Mouse (Mus musculus) kidney, embryonic 14.5 days (tissue): ENCODE results near the gene Traf3. TPM values are rescaled to one million over a fixed set of nuclear protein-coding genes. Genes with fewer than 3 reads are reported as not detected.

Source experiments
- ATAC-seq: fragments of 200-750 bp; cut with Nextera tagmentation; 2 replicates; pipeline ENCODE4 v1.8.0; 2017; ENCODE audit warnings: moderate number of reproducible peaks, mild to moderate bottlenecking, moderate TSS enrichment, moderate library complexity; ENCODE audit not compliant: low FRiP score, low TSS enrichment
- H3K27ac ChIP-seq: fragments of 300-500 bp; sonication (generic); 2 replicates; pipeline ENCODE4 v1.5.1; 2014; ENCODE audit warnings: low read depth, mild to moderate bottlenecking, low read length, moderate library complexity, mixed read lengths
- H3K27me3 ChIP-seq: fragments of 300-500 bp; sonication (generic); 2 replicates; pipeline ENCODE4 v1.6.1; 2014; ENCODE audit warnings: mild to moderate bottlenecking, low read length; ENCODE audit not compliant: control insufficient read depth, insufficient read depth
- H3K36me3 ChIP-seq: fragments of 300-500 bp; sonication (generic); 2 replicates; pipeline ENCODE4 v1.6.1; 2014; ENCODE audit warnings: low read length, mixed read lengths; ENCODE audit not compliant: control insufficient read depth, insufficient read depth
- H3K4me1 ChIP-seq: fragments of 300-500 bp; sonication (generic); 2 replicates; pipeline ENCODE4 v1.6.1; 2014; ENCODE audit warnings: low read length, mixed read lengths; ENCODE audit not compliant: control insufficient read depth, insufficient read depth
- H3K4me2 ChIP-seq: fragments of 300-500 bp; sonication (generic); replicated peaks from 2 replicates; pipeline ENCODE4 v1.6.1; 2014; ENCODE audit warnings: low read depth, mild to moderate bottlenecking, low read length
- H3K4me3 ChIP-seq: fragments of 300-500 bp; sonication (generic); 2 replicates; pipeline ENCODE4 v1.5.1; 2014; ENCODE audit warnings: mild to moderate bottlenecking, low read length
- H3K9ac ChIP-seq: fragments of 300-500 bp; sonication (generic); 2 replicates; pipeline ENCODE4 v1.6.1; 2014; ENCODE audit warnings: low read depth, mild to moderate bottlenecking, low read length, moderate library complexity
- H3K9me3 ChIP-seq: fragments of 300-500 bp; sonication (generic); 2 replicates; pipeline ENCODE4 v1.6.1; 2016; ENCODE audit warnings: low read length; ENCODE audit not compliant: control insufficient read depth
- WGBS: fragments of 180-500 bp; shearing (Covaris S2); extraction: QIAGEN DNeasy Blood & Tissue Kit; methylation state at CpG from one replicate; pipeline ENCODE4 v1.1.7; 2014; 5-methylcytosine and 5-hydroxymethylcytosine counted together
- polyA plus RNA-seq: library from polyadenylated mRNA; unstranded; fragments of >200 nt; fragmentation: Nextera tagmentation; extraction: Ambion mirVana; gene quantifications from 2 replicates; pipeline ENCODE4 v1.2.1, GENCODE M21; 2014

Gene Traf3
- polyA plus RNA-seq, 1 experiment from 2014 or later: 14.0 TPM

- Histone ChIP-seq H3K27me3 (no peaks in the 10 kb centered on the region), H3K36me3 (peaks cover 25% of the 10 kb centered on the region; the same call in 1 of the 2 replicates), H3K4me3 (no peak overlapping the region), H3K9me3 (no peaks in the 10 kb centered on the region), H3K27ac (no peak overlapping the region), H3K4me1 (no peaks in the 10 kb centered on the region), H3K4me2 (no peak overlapping the region), H3K9ac (no peak overlapping the region)
- ATAC-seq: no peak
- WGBS: 90% methylated on average over 6 of the region's 6 CpGs
Measured at GRCm38 (mm10) chr12:111245070-111245469, 78.9 kb downstream of the Traf3 start.

- Histone ChIP-seq H3K4me2 (no peak overlapping the region), H3K27me3 (no peaks in the 10 kb centered on the region), H3K27ac (no peak overlapping the region), H3K4me1 (no peaks in the 10 kb centered on the region), H3K36me3 (peaks cover 25% of the 10 kb centered on the region; the same call in 1 of the 2 replicates), H3K9ac (no peak overlapping the region), H3K4me3 (no peak overlapping the region), H3K9me3 (no peaks in the 10 kb centered on the region)
- WGBS: 92% methylated on average over 9 of the region's 9 CpGs
- ATAC-seq: no peak
Measured at GRCm38 (mm10) chr12:111246808-111247464, 80.8 kb downstream of the Traf3 start.

GRCm38 (mm10) chr12:111249095-111249494, 82.9 kb downstream of the Traf3 start:
- Histone ChIP-seq H3K27me3 (no peaks in the 10 kb centered on the region), H3K4me2 (no peak overlapping the region), H3K9me3 (no peaks in the 10 kb centered on the region), H3K4me1 (no peaks in the 10 kb centered on the region), H3K4me3 (no peak overlapping the region), H3K27ac (no peak overlapping the region), H3K36me3 (peaks cover 25% of the 10 kb centered on the region; the same call in 1 of the 2 replicates), H3K9ac (no peak overlapping the region)
- WGBS: 62% methylated on average over 3 of the region's 3 CpGs
- ATAC-seq: no peak

GRCm38 (mm10) chr12:111250116-111250515, 83.9 kb downstream of the Traf3 start:
- WGBS: 60% methylated on average over 8 of the region's 8 CpGs
- peak; percentile 57; the same call in 1 of the 2 replicates for ATAC-seq
- Histone ChIP-seq H3K9ac (no peak overlapping the region), H3K4me3 (no peak overlapping the region), H3K9me3 (no peaks in the 10 kb centered on the region), H3K27ac (no peak overlapping the region), H3K27me3 (no peaks in the 10 kb centered on the region), H3K36me3 (peaks cover 21% of the 10 kb centered on the region; the same call in 1 of the 2 replicates), H3K4me2 (no peak overlapping the region), H3K4me1 (no peaks in the 10 kb centered on the region)

GRCm38 (mm10) chr12:111251227-111251626, 85.1 kb downstream of the Traf3 start:
- H3K36me3 ChIP-seq: peaks cover 22% of the 10 kb centered on the region; the same call in 1 of the 2 replicates
- no peak overlapping the region for H3K4me3 ChIP-seq
- H3K9ac ChIP-seq: no peak overlapping the region
- no peak for ATAC-seq
- H3K27me3 ChIP-seq: no peaks in the 10 kb centered on the region
- H3K4me1 ChIP-seq: no peaks in the 10 kb centered on the region
- 70% methylated on average over 9 of the region's 9 CpGs for WGBS
- H3K27ac ChIP-seq: no peak overlapping the region
- H3K9me3 ChIP-seq: no peaks in the 10 kb centered on the region
- H3K4me2 ChIP-seq: no peak overlapping the region

GRCm38 (mm10) chr12:111263650-111264049, 97.5 kb downstream of the Traf3 start:
- Histone ChIP-seq H3K9me3 (no peaks in the 10 kb centered on the region), H3K4me2 (no peak overlapping the region), H3K9ac (no peak overlapping the region), H3K36me3 (peaks cover 27% of the 10 kb centered on the region; the same call in 1 of the 2 replicates), H3K27me3 (no peaks in the 10 kb centered on the region), H3K4me1 (peaks cover 4% of the 10 kb centered on the region; the same call in 1 of the 2 replicates), H3K27ac (no peak overlapping the region), H3K4me3 (no peak overlapping the region)
- 94% methylated on average over 16 of the region's 16 CpGs for WGBS
- ATAC-seq: no peak

- no peak overlapping the region for H3K27ac ChIP-seq
- no peak overlapping the region for H3K4me3 ChIP-seq
- H3K4me2 ChIP-seq: no peak overlapping the region
- H3K9ac ChIP-seq: no peak overlapping the region
- no peaks in the 10 kb centered on the region for H3K9me3 ChIP-seq
- peaks cover 6% of the 10 kb centered on the region for H3K27me3 ChIP-seq
- no peak for ATAC-seq
- WGBS: 70% methylated on average over 5 of the region's 5 CpGs
- H3K36me3 ChIP-seq: peaks cover 24% of the 10 kb centered on the region; the same call in 1 of the 2 replicates
- peaks cover 4% of the 10 kb centered on the region; the same call in 1 of the 2 replicates for H3K4me1 ChIP-seq
Measured at GRCm38 (mm10) chr12:111265212-111265611, 99.0 kb downstream of the Traf3 start.

- Histone ChIP-seq H3K9ac (no peak overlapping the region), H3K4me1 (peaks cover 4% of the 10 kb centered on the region; the same call in 1 of the 2 replicates), H3K27ac (no peak overlapping the region), H3K36me3 (peaks cover 13% of the 10 kb centered on the region; the same call in 1 of the 2 replicates), H3K4me3 (no peak overlapping the region), H3K27me3 (peaks cover 20% of the 10 kb centered on the region), H3K9me3 (no peaks in the 10 kb centered on the region), H3K4me2 (no peak overlapping the region)
- ATAC-seq: no peak
- WGBS: 65% methylated on average over 12 of the region's 12 CpGs
Measured at GRCm38 (mm10) chr12:111266592-111266991, 100.4 kb downstream of the Traf3 start.

GRCm38 (mm10) chr12:111267673-111268325, 101.6 kb downstream of the Traf3 start:
- no peak for ATAC-seq
- Histone ChIP-seq H3K9me3 (no peaks in the 10 kb centered on the region), H3K36me3 (peaks cover 7% of the 10 kb centered on the region; the same call in 1 of the 2 replicates), H3K27ac (no peak overlapping the region), H3K4me1 (peaks cover 4% of the 10 kb centered on the region; the same call in 1 of the 2 replicates), H3K4me3 (no peak overlapping the region), H3K27me3 (peaks cover 32% of the 10 kb centered on the region), H3K9ac (no peak overlapping the region), H3K4me2 (no peak overlapping the region)
- WGBS: 58% methylated on average over 4 of the region's 4 CpGs
